Comparison of ENCODE assay signal across 10 mouse cellular contexts in genomic region chr1:89566578-89567488, GRCm38 (mm10).
DNase-seq lines count a peak whose midpoint lies in the region; ATAC-seq lines count a peak whose summit lies in the region.
"Had no signal": no experiment of that assay in that cellular context is flagged by ENCODE, and none has a peak within 500 bp of the region (broad histone marks: within the 10 kb centered on the region; RNA-seq: fewer than 3 reads in every experiment).

No protein-coding gene starts in this region.

- no peak for DNase-seq in heart, embryonic 10.5 days (ENCODE audit: low spot score)
- no peak for DNase-seq in heart, postnatal 10 days
- DNase-seq in adrenal gland, postnatal 10 days, result peak; percentile 62
- no peak for DNase-seq in frontal cortex, postnatal 36 days (ENCODE audit: low spot score in 2 of 2)
- DNase-seq: layer of hippocampus, postnatal 36 days had no signal

- no peak overlapping the region for H3K4me3 ChIP-seq in heart, embryonic 10.5 days
- H3K4me3 ChIP-seq in forebrain, embryonic 16.5 days (replicated peaks; ENCODE audit: low read length), result no peak overlapping the region
- H3K4me3 ChIP-seq in midbrain, embryonic 16.5 days (ENCODE audit: low read depth, low read length), result no peak overlapping the region

- H3K27me3 ChIP-seq in heart, embryonic 10.5 days (ENCODE audit: insufficient read depth, poor library complexity, severe bottlenecking), result no peaks in the 10 kb centered on the region
- H3K27me3 ChIP-seq in forebrain, embryonic 16.5 days (replicated peaks; ENCODE audit: control insufficient read depth, insufficient read depth, low read length), result no peaks in the 10 kb centered on the region
- H3K27me3 ChIP-seq in midbrain, embryonic 16.5 days (ENCODE audit: control insufficient read depth, insufficient read depth, low read depth, low read length), result no peaks in the 10 kb centered on the region
- H3K27me3 ChIP-seq: CH12.LX had no signal

- 27% methylated on average over 9 of the region's 9 CpGs for WGBS in heart, embryonic 10.5 days
- WGBS in forebrain, embryonic 16.5 days, result 15% methylated on average over 9 of the region's 9 CpGs
- 10% methylated on average over 9 of the region's 9 CpGs for WGBS in midbrain, embryonic 16.5 days

- intact Hi-C loops in heart, postnatal 10 days (cut with DNase I), result no loop called here

- H3K4me2 ChIP-seq in forebrain, embryonic 16.5 days (ENCODE audit: low read length), result no peak overlapping the region
- peak overlapping the region; percentile 12 for H3K4me2 ChIP-seq in midbrain, embryonic 16.5 days (ENCODE audit: low read length)

- no peaks in the 10 kb centered on the region for H3K9me3 ChIP-seq in heart, embryonic 10.5 days
- no peaks in the 10 kb centered on the region for H3K9me3 ChIP-seq in forebrain, embryonic 16.5 days (ENCODE audit: control insufficient read depth, low read length)
- H3K9me3 ChIP-seq in midbrain, embryonic 16.5 days (replicated peaks; ENCODE audit: control insufficient read depth, low read length, poor library complexity, severe bottlenecking), result no peaks in the 10 kb centered on the region

- ATAC-seq in forebrain, embryonic 16.5 days, result peak; percentile 68
- ATAC-seq in midbrain, embryonic 16.5 days, result peak; percentile 36; the same call in 1 of the 2 replicates
- ATAC-seq in activated CD4-positive, CD25-positive, alpha-beta regulatory T cell, adult 4 months, result no peak
- ATAC-seq in erythroid progenitor cell, adult 5-6 weeks (replicated peaks; ENCODE audit: low FRiP score, poor library complexity, severe bottlenecking), result no peak

- no peaks in the 10 kb centered on the region for H3K36me3 ChIP-seq in heart, embryonic 10.5 days
- H3K36me3 ChIP-seq in forebrain, embryonic 16.5 days (ENCODE audit: control insufficient read depth, insufficient read depth), result no peaks in the 10 kb centered on the region
- H3K36me3 ChIP-seq in midbrain, embryonic 16.5 days (ENCODE audit: control insufficient read depth, insufficient read depth, low read length), result no peaks in the 10 kb centered on the region

- peak overlapping the region; percentile 37; the same call in 1 of the 2 replicates for H3K27ac ChIP-seq in heart, embryonic 10.5 days
- H3K27ac ChIP-seq in forebrain, embryonic 16.5 days (ENCODE audit: low read length), result no peak overlapping the region
- peak overlapping the region; percentile 56 for H3K27ac ChIP-seq in midbrain, embryonic 16.5 days (ENCODE audit: low read length)

- peaks cover 88% of the 10 kb centered on the region for H3K4me1 ChIP-seq in heart, embryonic 10.5 days
- peaks cover 44% of the 10 kb centered on the region for H3K4me1 ChIP-seq in forebrain, embryonic 16.5 days (replicated peaks; ENCODE audit: control insufficient read depth, insufficient read depth, low read length)
- H3K4me1 ChIP-seq in midbrain, embryonic 16.5 days (ENCODE audit: control insufficient read depth, insufficient read depth, low read length), result peaks cover 52% of the 10 kb centered on the region

- no peak overlapping the region for H3K9ac ChIP-seq in forebrain, embryonic 16.5 days (replicated peaks; ENCODE audit: low read depth, low read length)
- peak overlapping the region; percentile 44 for H3K9ac ChIP-seq in midbrain, embryonic 16.5 days (ENCODE audit: low read depth, low read length)

Comparison
In these comparisons a context has a peak if more than half of its experiments do, and no peak if none do; other contexts are left out.
1. ATAC-seq: peak in forebrain, embryonic 16.5 days (single experiment) and midbrain, embryonic 16.5 days (single experiment); none in activated CD4-positive, CD25-positive, alpha-beta regulatory T cell, adult 4 months (single experiment) and erythroid progenitor cell, adult 5-6 weeks (single experiment).